Mouse (Mus musculus) stomach, embryonic 14.5 days (tissue): ENCODE measurements around the gene Cct8l1. TPM values are rescaled to one million over a fixed set of nuclear protein-coding genes. Genes with fewer than 3 reads are reported as not detected.

Source experiments
- ATAC-seq: fragments of 200-750 bp; cut with Nextera tagmentation; 2 replicates; pipeline ENCODE4 v1.8.0; 2017; ENCODE audit warnings: low read depth, moderate TSS enrichment; ENCODE audit not compliant: insufficient number of reproducible peaks, insufficient read depth, low FRiP score
- H3K27ac ChIP-seq: fragments of 300-500 bp; sonication (generic); 2 replicates; pipeline ENCODE4 v1.5.1; 2014; ENCODE audit warnings: mild to moderate bottlenecking, low read length, moderate library complexity, mixed read lengths
- H3K27me3 ChIP-seq: fragments of 300-500 bp; sonication (generic); 2 replicates; pipeline ENCODE4 v1.6.1; 2014; ENCODE audit warnings: low read length, control low read depth, mixed read lengths; ENCODE audit not compliant: control insufficient read depth, insufficient read depth
- H3K36me3 ChIP-seq: fragments of 300-500 bp; sonication (generic); 2 replicates; pipeline ENCODE4 v1.6.1; 2014; ENCODE audit warnings: mild to moderate bottlenecking, control low read depth, low read length, moderate library complexity, mixed read lengths; ENCODE audit not compliant: control insufficient read depth, insufficient read depth
- H3K4me1 ChIP-seq: fragments of 300-500 bp; sonication (generic); 2 replicates; pipeline ENCODE4 v1.6.1; 2014; ENCODE audit warnings: low read length, control low read depth, mixed read lengths; ENCODE audit not compliant: control insufficient read depth, insufficient read depth
- H3K4me2 ChIP-seq: fragments of 300-500 bp; sonication (generic); replicated peaks from 2 replicates; pipeline ENCODE4 v1.6.1; 2014; ENCODE audit warnings: low read depth, low read length, control low read depth
- H3K4me3 ChIP-seq: fragments of 300-500 bp; sonication (generic); 2 replicates; pipeline ENCODE4 v1.5.1; 2014; ENCODE audit warnings: low read depth, low read length, control low read depth
- H3K9ac ChIP-seq: fragments of 300-500 bp; sonication (generic); replicated peaks from 2 replicates; pipeline ENCODE4 v1.6.1; 2014; ENCODE audit warnings: low read depth, mild to moderate bottlenecking, control low read depth, low read length, moderate library complexity, mixed read lengths
- H3K9me3 ChIP-seq: fragments of 300-500 bp; sonication (generic); 2 replicates; pipeline ENCODE4 v1.6.1; 2016; ENCODE audit warnings: low read depth, low read length, control low read depth; ENCODE audit not compliant: control insufficient read depth
- WGBS: fragments of 180-500 bp; shearing (Covaris S2); extraction: QIAGEN DNeasy Blood & Tissue Kit; methylation state at CpG from one replicate; pipeline ENCODE4 v1.1.7; 2014; 5-methylcytosine and 5-hydroxymethylcytosine counted together
- polyA plus RNA-seq: library from polyadenylated mRNA; unstranded; fragments of >200 nt; fragmentation: Nextera tagmentation; extraction: Ambion mirVana; gene quantifications from 2 replicates; pipeline ENCODE4 v1.2.1, GENCODE M21; 2014

The Cct8l1 gene
- polyA plus RNA-seq, 1 experiment from 2014 or later = not detected

- H3K9me3 ChIP-seq = no peaks in the 10 kb centered on the region
- no peaks in the 10 kb centered on the region for H3K36me3 ChIP-seq
- H3K4me2 ChIP-seq = peak overlapping the region; percentile 57
- H3K4me1 ChIP-seq = peaks cover 6% of the 10 kb centered on the region; the same call in 1 of the 2 replicates
- peak overlapping the region; percentile 93 for H3K4me3 ChIP-seq
- under 1% methylated on average over 37 of the region's 87 CpGs for WGBS
- peak overlapping the region; percentile 74 for H3K9ac ChIP-seq
- H3K27ac ChIP-seq = peak overlapping the region; percentile 99
- peak; percentile 81 for ATAC-seq
- H3K27me3 ChIP-seq = no peaks in the 10 kb centered on the region
Observed at GRCm38 (mm10) chr5:25498821-25499422, 16.9 kb upstream of the Cct8l1 start.

DNA sequence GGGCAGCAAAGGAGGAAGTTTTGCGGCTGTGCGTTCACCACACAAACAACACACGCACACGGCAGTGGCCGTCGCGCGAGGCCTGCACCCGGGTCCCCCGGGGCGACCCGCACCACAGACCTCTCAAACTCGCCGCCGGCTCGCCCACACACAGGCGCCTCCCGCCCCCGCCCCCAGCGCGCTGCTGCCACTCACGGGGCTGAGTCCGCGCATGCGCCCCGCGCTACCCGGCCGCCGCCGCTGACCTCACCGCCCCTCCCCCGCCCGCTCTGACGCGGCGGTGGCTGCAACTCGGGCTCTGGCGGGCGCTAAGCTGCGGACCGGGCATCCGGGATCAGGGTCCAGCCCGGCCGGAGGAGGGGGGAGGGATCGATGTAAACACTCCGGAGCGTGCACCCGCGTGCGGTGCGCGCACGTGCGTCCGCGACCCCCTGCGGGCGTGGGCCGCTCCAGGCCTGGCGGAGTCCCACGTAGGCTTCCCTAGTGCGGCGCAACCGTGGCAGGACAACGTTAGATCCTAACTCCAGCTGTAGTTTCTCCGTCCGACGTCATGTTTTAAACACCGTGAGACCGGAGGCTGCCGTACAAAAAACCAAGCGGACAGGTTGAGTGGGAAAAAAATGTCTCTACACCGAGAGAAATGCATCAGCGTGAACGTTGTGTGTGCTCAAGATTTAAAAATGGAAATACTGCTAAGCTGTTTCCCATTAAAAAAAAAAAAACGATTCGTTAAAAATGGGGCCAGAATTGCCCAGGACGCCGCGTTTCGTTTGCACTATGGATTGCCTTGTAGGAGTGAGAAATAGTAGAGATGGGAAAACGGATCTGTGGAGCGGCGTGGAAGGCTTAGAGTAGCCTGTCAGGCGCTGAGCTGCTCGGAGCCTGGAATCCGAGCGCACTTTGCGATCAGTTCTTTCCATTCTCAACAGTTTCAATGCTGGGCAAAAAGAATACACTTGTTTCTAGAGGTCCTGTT is 16.2 kb upstream of the Cct8l1 start:
- Histone ChIP-seq H3K4me3 (peak overlapping the region; percentile 80), H3K27me3 (no peaks in the 10 kb centered on the region), H3K4me2 (peak overlapping the region; percentile 66), H3K9me3 (no peaks in the 10 kb centered on the region), H3K9ac (peak overlapping the region; percentile 74), H3K27ac (peak overlapping the region; percentile 99), H3K4me1 (peaks cover 6% of the 10 kb centered on the region; the same call in 1 of the 2 replicates), H3K36me3 (no peaks in the 10 kb centered on the region)
- peak; percentile 84 for ATAC-seq
- WGBS = under 1% methylated on average over 85 of the region's 90 CpGs

GRCm38 (mm10) chr5:25500686-25501085 is 15.2 kb upstream of the Cct8l1 start:
- WGBS = 66% methylated on average over 7 of the region's 7 CpGs
- H3K9me3 ChIP-seq = no peaks in the 10 kb centered on the region
- H3K4me1 ChIP-seq = peaks cover 6% of the 10 kb centered on the region; the same call in 1 of the 2 replicates
- H3K9ac ChIP-seq = peak overlapping the region; percentile 30; the same call in 1 of the 2 replicates
- no peak for ATAC-seq
- no peaks in the 10 kb centered on the region for H3K27me3 ChIP-seq
- no peaks in the 10 kb centered on the region for H3K36me3 ChIP-seq
- H3K4me2 ChIP-seq = peak overlapping the region; percentile 66
- H3K27ac ChIP-seq = no peak overlapping the region
- peak overlapping the region; percentile 80 for H3K4me3 ChIP-seq

DNA sequence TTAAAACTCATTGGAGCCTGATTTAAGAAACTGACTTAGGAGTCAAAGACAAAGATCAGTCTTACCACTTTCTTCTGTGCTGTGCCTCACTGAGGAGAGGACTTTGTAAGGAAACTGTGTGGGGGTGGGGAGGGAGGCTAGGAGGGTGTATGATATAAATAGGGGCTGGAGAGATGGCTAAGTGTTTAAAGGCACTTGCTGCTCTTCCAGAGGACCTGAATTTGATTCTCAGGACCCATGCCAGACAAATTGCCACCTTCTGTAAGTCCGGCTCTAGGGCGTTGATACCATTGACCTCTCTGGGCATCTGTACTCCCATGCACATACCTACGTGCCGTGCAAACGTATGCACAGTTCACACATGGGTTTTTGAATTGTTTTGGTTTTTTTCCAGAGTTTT is 9.8 kb upstream of the Cct8l1 start:
- no peak overlapping the region for H3K4me2 ChIP-seq
- no peaks in the 10 kb centered on the region for H3K9me3 ChIP-seq
- WGBS = 85% methylated on average over 5 of the region's 5 CpGs
- no peaks in the 10 kb centered on the region for H3K27me3 ChIP-seq
- no peaks in the 10 kb centered on the region for H3K36me3 ChIP-seq
- no peak overlapping the region for H3K9ac ChIP-seq
- no peak overlapping the region for H3K27ac ChIP-seq
- ATAC-seq = no peak
- H3K4me3 ChIP-seq = no peak overlapping the region
- H3K4me1 ChIP-seq = no peaks in the 10 kb centered on the region

- WGBS = 92% methylated on average over 11 of the region's 11 CpGs
- ATAC-seq = no peak
- H3K4me2 ChIP-seq = no peak overlapping the region
Observed at GRCm38 (mm10) chr5:25516301-25516895, 531 bp downstream of the Cct8l1 start.

GRCm38 (mm10) chr5:25517550-25517949 is 1.7 kb downstream of the Cct8l1 start:
- no peak for ATAC-seq
- H3K36me3 ChIP-seq = no peaks in the 10 kb centered on the region
- H3K27ac ChIP-seq = no peak overlapping the region
- WGBS = 87% methylated on average over 5 of the region's 5 CpGs
- H3K4me3 ChIP-seq = no peak overlapping the region
- H3K9me3 ChIP-seq = no peaks in the 10 kb centered on the region
- H3K4me1 ChIP-seq = no peaks in the 10 kb centered on the region
- no peak overlapping the region for H3K9ac ChIP-seq
- no peak overlapping the region for H3K4me2 ChIP-seq
- no peaks in the 10 kb centered on the region for H3K27me3 ChIP-seq

More at GRCm38 (mm10) chr5:25516301-25516895, 531 bp downstream of the Cct8l1 start:
- Histone ChIP-seq H3K27me3 (no peaks in the 10 kb centered on the region), H3K27ac (no peak overlapping the region), H3K36me3 (no peaks in the 10 kb centered on the region), H3K4me3 (no peak overlapping the region), H3K9me3 (no peaks in the 10 kb centered on the region), H3K9ac (no peak overlapping the region), H3K4me1 (no peaks in the 10 kb centered on the region)

DNA sequence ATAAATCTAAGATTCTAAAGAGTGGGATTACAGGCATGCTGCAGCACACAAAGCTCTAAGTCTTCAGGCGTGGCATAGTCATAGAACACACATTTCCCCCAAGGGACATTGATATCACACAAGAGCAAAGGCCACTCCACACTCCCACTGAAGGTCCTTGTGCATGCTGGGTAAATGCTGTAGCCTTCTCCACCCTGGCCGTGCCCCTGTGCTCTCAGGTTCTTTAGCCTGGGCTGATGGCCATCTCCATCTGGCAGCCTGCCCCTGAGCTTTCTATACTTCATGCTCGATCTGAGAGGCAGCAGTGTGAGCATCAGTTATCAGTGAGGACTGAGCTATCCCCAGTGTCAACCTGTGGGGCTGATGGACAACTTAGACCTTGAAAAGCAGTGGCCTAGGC is 4.0 kb downstream of the Cct8l1 start:
- no peaks in the 10 kb centered on the region for H3K9me3 ChIP-seq
- no peaks in the 10 kb centered on the region for H3K4me1 ChIP-seq
- no peak for ATAC-seq
- H3K4me3 ChIP-seq = no peak overlapping the region
- H3K36me3 ChIP-seq = no peaks in the 10 kb centered on the region
- WGBS = 75% methylated on average over 3 of the region's 3 CpGs
- no peak overlapping the region for H3K4me2 ChIP-seq
- H3K27me3 ChIP-seq = no peaks in the 10 kb centered on the region
- H3K9ac ChIP-seq = no peak overlapping the region
- no peak overlapping the region for H3K27ac ChIP-seq

GRCm38 (mm10) chr5:25521461-25521860 is 5.6 kb downstream of the Cct8l1 start:
- Histone ChIP-seq H3K27ac (no peak overlapping the region), H3K36me3 (no peaks in the 10 kb centered on the region), H3K4me2 (no peak overlapping the region), H3K4me1 (no peaks in the 10 kb centered on the region), H3K4me3 (no peak overlapping the region), H3K9me3 (no peaks in the 10 kb centered on the region), H3K27me3 (no peaks in the 10 kb centered on the region), H3K9ac (no peak overlapping the region)
- ATAC-seq = no peak
- WGBS = 75% methylated on average over 5 of the region's 5 CpGs
